Mouse (Mus musculus): ENCODE data around the gene Gpr61.

DNA sequence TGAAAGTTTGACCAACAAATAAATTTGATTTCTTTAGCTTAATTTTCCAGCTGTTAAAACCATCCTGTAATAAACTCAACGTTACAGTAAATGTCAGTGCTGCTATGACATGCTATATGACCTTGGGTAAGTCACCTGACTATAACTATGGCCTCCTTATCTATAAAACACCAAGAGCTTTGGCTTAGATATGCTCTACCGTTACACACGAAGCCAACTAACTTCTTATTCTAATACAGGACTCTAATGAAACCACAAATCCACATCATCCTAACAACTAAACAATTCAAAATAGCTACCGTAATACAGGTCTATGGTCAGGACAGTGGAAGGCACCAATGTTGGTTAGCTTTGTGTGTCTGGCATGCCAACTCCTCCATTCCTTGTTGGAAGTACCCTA lies 24.9 kb downstream of the Gpr61 start:
- no peak for TF ChIP-seq POLR2A (IDR thresholded peaks at IDR 0.05; ENCODE audit: low read depth, low read length)
- TF ChIP-seq CTCF (IDR thresholded peaks at IDR 0.05; ENCODE audit: extremely low read depth, insufficient read length, insufficient replicate concordance, low read depth, low read length): no peak

Data from small intestine, adult 2 months (tissue).